Mouse (Mus musculus) brain, adult 2 months (tissue): ENCODE data around the gene Cdk2ap1.
"Not testable (repeated sequence)": the region's sequence is repeated elsewhere in the genome, so short reads cannot be mapped to it uniquely, and the experiment has no call there.

ENCODE experiments used
- DNase-seq: peaks from one replicate; pipeline ENCODE4 v3.0.0; 2011; ENCODE audit warnings: low read depth, low spot score

The Cdk2ap1 gene

GRCm38 (mm10) chr5:124351604-124352003 is 11.3 kb downstream of the Cdk2ap1 start:
- no peak for DNase-seq

- DNase-seq = peak; percentile 88
These were observed 11.7 kb downstream of the Cdk2ap1 start for GRCm38 (mm10) chr5:124351111-124351560.

GRCm38 (mm10) chr5:124350350-124350749 is 12.5 kb downstream of the Cdk2ap1 start:
- DNase-seq = peak; percentile 23

GRCm38 (mm10) chr5:124349196-124349595 is 13.7 kb downstream of the Cdk2ap1 start:
- DNase-seq = peak; percentile 72

- DNase-seq = peak; percentile 27
These were observed 20.0 kb downstream of the Cdk2ap1 start for GRCm38 (mm10) chr5:124342897-124343296.

- not testable (repeated sequence) for DNase-seq
These were observed 21.0 kb downstream of the Cdk2ap1 start for GRCm38 (mm10) chr5:124341753-124342339.

GRCm38 (mm10) chr5:124338791-124339190 is 24.1 kb downstream of the Cdk2ap1 start:
- DNase-seq = peak; percentile 78

GRCm38 (mm10) chr5:124337909-124338308 is 25.0 kb downstream of the Cdk2ap1 start:
- DNase-seq = peak; percentile 82

- DNase-seq = no peak
These were observed 25.8 kb downstream of the Cdk2ap1 start for GRCm38 (mm10) chr5:124337103-124337502.

GRCm38 (mm10) chr5:124334392-124334791 is 28.5 kb downstream of the Cdk2ap1 start:
- DNase-seq = peak; percentile 95

GRCm38 (mm10) chr5:124330086-124330485 is 32.8 kb downstream of the Cdk2ap1 start:
- DNase-seq = no peak

- peak; percentile 100 for DNase-seq
These were observed 35.1 kb downstream of the Cdk2ap1 start, which contains the start of the genes Mphosph9 and 2810006K23Rik for GRCm38 (mm10) chr5:124327510-124328364. TSS of gene Mphosph9 (minus strand) at chr5:124327972. TSS of gene 2810006K23Rik (plus strand) at chr5:124328089.

- DNase-seq = no peak
These were observed 36.1 kb downstream of the Cdk2ap1 start for GRCm38 (mm10) chr5:124326829-124327228.

GRCm38 (mm10) chr5:124317648-124318047 is 45.2 kb downstream of the Cdk2ap1 start:
- DNase-seq = no peak

GRCm38 (mm10) chr5:124315941-124316340 is 46.9 kb downstream of the Cdk2ap1 start:
- peak; percentile 94 for DNase-seq

- DNase-seq = peak; percentile 69
These were observed 47.4 kb downstream of the Cdk2ap1 start for GRCm38 (mm10) chr5:124315498-124315897.

- DNase-seq = peak; percentile 24
These were observed 52.8 kb downstream of the Cdk2ap1 start for GRCm38 (mm10) chr5:124310091-124310490.

- DNase-seq = no peak
These were observed 53.7 kb downstream of the Cdk2ap1 start for GRCm38 (mm10) chr5:124309155-124309554.

GRCm38 (mm10) chr5:124302853-124303252 is 60.0 kb downstream of the Cdk2ap1 start:
- DNase-seq = not testable (repeated sequence)

- no peak for DNase-seq
These were observed 62.8 kb downstream of the Cdk2ap1 start for GRCm38 (mm10) chr5:124300132-124300531.

- DNase-seq = peak; percentile 56
These were observed 63.6 kb downstream of the Cdk2ap1 start for GRCm38 (mm10) chr5:124299307-124299706.

- DNase-seq = no peak
These were observed 66.4 kb downstream of the Cdk2ap1 start for GRCm38 (mm10) chr5:124296475-124296874.
